Mouse (Mus musculus): ENCODE measurements around the gene Tmem253. TPM values are rescaled to one million over a fixed set of nuclear protein-coding genes. Genes with fewer than 3 reads are reported as not detected.

Gene Tmem253
- total RNA-seq, 2 experiments from 2014 or later: 0.34 to 1.4 TPM

DNA sequence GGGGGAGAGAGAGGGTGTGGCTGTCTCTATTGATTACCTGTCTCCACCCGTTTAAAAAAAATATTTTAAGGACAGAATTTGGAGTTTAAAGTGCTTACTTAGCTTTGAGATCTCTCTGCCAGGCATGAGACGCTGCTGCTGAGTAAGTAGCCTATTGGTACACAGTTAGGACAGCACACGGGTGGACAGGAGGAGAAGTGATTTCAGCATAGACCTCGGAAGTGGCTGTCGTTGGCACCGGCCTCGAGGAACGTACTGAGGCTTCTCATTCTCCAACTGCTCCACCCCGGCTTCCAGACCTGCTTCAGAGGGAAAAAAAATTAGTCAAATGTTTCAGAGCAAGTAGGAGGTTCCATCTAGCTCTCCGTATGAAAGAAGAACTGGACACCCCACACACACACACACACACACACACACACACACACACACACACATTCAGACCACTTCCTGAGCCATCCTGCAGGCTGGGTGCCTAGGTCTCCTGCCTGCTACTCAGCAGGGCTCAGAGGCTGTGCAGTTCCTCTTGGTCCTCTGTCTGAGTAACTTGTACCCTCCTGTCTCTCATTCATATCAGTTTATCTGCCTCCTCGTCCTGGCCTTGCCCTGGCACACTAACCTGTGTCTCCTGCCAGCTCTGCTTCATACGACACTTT lies 20.1 kb upstream of the Tmem253 start:
- Histone ChIP-seq H3K27ac (no peak overlapping the region), H3K4me3 (no peak overlapping the region)
- TF ChIP-seq CTCF (conservative IDR thresholded peaks at IDR 0.05): no peak
- no peak for DNase-seq (ENCODE audit: low spot score in 2 of 2)

DNA sequence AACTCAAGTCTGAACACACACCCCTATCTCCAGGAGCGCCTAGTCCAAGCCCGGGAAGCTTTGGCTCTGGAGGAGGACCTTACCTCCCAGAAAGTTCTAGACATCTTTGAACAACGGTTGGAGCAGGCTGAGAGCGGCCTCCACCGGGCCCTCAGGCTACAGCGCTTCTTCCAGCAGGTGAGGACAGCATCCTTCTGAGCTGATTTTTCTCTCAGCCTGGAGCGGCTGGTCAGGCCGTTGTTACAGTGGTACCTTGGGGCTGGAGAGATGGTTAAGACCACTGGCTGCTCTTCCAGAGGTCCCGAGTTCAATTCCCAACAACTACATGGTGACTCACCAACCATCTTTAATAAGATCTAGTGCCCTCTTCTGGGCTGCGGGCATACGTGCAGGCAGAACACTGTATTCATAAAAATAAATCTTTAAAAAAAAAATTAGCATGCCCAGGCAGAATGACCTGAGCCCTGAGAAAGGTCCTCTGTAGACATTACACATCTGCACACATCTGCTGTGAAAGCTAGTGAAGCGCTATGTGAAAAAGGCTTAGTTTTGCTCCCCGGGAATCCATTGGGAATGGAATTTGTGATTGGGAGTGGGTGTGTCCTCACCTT lies 19.1 kb upstream of the Tmem253 start:
- TF ChIP-seq CTCF (conservative IDR thresholded peaks at IDR 0.05): peak; percentile 80
- H3K27ac ChIP-seq: no peak overlapping the region
- no peak overlapping the region for H3K4me3 ChIP-seq
- DNase-seq (ENCODE audit: low spot score in 2 of 2): no peak

GRCm38 (mm10) chr14:51996866-51997265 lies 18.6 kb upstream of the Tmem253 start:
- no peak overlapping the region for H3K4me3 ChIP-seq
- TF ChIP-seq CTCF (conservative IDR thresholded peaks at IDR 0.05): no peak
- H3K27ac ChIP-seq: no peak overlapping the region
- no peak for DNase-seq (ENCODE audit: low spot score in 2 of 2)

GRCm38 (mm10) chr14:51997483-51997882 lies 18.0 kb upstream of the Tmem253 start:
- H3K4me3 ChIP-seq: no peak overlapping the region
- H3K27ac ChIP-seq: no peak overlapping the region
- no peak for DNase-seq (ENCODE audit: low spot score in 2 of 2)
- no peak for TF ChIP-seq CTCF (conservative IDR thresholded peaks at IDR 0.05)

- peak overlapping the region; percentile 62 for H3K4me3 ChIP-seq
- no peak for TF ChIP-seq CTCF (conservative IDR thresholded peaks at IDR 0.05)
- peak overlapping the region; percentile 93 for H3K27ac ChIP-seq
- DNase-seq (ENCODE audit: low spot score in 2 of 2): peak; percentile 67 to 90
Measured at GRCm38 (mm10) chr14:52003981-52004495, 11.4 kb upstream of the Tmem253 start.

GRCm38 (mm10) chr14:52005141-52005540 lies 10.3 kb upstream of the Tmem253 start:
- DNase-seq (ENCODE audit: low spot score in 2 of 2): no peak
- Histone ChIP-seq H3K4me3 (no peak overlapping the region), H3K27ac (peak overlapping the region; percentile 93)
- no peak for TF ChIP-seq CTCF (conservative IDR thresholded peaks at IDR 0.05)

DNA sequence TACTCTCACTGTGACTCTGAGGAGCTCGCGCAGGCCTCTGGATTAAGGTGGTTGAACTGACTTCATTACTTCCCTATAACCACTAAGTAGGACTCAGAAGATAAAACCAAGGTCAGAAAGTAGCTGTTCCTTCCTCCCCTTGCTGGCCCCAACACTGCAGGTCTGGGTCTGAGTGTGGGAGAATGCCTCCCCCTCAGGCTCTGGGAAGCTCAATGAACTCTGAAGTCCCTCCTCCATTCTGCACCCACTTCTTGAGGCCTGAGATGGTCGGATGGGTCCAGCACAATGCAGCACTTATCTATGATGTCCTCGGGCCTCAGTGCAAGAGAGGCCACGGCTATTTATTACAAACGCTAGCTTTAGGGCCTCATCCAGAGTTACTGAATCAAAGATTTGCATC lies 9.8 kb upstream of the Tmem253 start:
- Histone ChIP-seq H3K27ac (no peak overlapping the region), H3K4me3 (no peak overlapping the region)
- TF ChIP-seq CTCF (conservative IDR thresholded peaks at IDR 0.05): no peak
- DNase-seq (ENCODE audit: low spot score in 2 of 2): no peak

DNA sequence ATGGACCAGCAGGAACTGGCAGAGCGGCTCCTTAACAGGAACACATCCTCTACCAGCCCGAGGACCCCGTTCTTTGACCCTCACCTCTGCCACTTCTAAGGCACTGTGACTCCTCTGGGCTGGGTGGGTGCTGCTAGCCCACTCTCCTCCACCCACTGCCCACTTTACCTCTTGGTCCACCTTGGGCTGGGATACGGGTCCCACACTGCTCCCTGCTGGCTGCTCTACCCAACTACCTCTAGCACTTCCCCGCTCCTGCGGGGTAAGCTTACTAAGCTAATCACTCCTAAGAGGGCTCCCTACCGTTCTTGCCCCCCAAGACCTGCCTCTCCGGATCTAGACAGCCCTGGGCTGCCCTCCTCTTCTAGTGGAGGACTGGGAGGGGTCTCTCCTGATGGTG lies 9.2 kb upstream of the Tmem253 start:
- H3K27ac ChIP-seq: no peak overlapping the region
- peak; percentile 69 for TF ChIP-seq CTCF (conservative IDR thresholded peaks at IDR 0.05)
- H3K4me3 ChIP-seq: no peak overlapping the region
- no peak for DNase-seq (ENCODE audit: low spot score in 2 of 2)

GRCm38 (mm10) chr14:52006771-52007170 lies 8.7 kb upstream of the Tmem253 start:
- no peak for TF ChIP-seq CTCF (conservative IDR thresholded peaks at IDR 0.05)
- H3K4me3 ChIP-seq: no peak overlapping the region
- H3K27ac ChIP-seq: no peak overlapping the region
- no peak for DNase-seq (ENCODE audit: low spot score in 2 of 2)

DNA sequence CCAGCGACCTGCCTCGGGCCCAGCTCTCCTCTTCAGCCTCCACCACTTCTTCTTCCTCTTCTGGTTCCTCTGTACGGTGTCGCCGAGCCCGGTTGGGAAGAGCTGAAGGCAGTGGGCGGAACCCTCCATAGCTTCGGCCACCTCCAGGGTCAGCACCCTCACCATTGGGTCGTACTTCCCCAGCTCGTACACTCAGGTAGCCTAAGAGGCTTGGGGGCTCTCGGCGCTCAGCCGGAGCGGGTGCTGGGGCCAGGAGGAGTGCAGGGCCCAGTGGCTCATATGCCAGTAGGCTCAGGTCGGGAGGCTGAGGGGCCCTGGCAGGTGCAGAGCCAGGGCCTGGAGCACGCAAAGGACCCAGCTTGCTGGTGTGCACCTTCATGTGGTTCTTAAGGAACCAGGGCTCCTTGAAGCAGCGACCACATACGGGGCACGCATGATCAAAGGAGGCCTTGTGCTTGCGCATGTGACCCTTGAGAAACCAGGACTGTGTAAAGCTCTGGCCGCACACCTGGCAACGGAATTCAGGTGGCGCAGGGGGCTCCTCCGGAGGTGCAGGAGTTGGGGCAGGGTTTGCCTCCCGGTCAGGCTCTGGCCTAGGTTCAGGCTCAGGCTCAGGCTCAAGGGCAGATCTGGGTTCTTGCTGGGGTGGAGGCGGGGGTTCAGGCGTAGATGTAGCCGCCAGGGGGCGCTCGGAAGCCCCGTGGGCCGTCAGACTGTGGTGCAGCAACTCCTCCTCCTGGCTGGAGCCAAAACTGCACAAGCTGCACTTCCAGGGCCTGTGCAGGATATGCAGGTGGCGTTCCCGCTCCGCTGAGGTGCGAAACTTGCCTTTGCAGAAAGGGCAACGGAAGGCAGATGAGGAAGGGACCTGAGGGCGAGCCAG lies 6.9 kb upstream of the Tmem253 start:
- DNase-seq (ENCODE audit: low spot score in 2 of 2): peak; percentile 87 to 94
- TF ChIP-seq CTCF (conservative IDR thresholded peaks at IDR 0.05): peak; percentile 99
- H3K27ac ChIP-seq: peak overlapping the region; percentile 81
- H3K4me3 ChIP-seq: peak overlapping the region; percentile 41

- no peak for DNase-seq (ENCODE audit: low spot score in 2 of 2)
Measured at GRCm38 (mm10) chr14:52009361-52009760, 6.1 kb upstream of the Tmem253 start.

GRCm38 (mm10) chr14:52009841-52010240 lies 5.6 kb upstream of the Tmem253 start:
- no peak for TF ChIP-seq CTCF (conservative IDR thresholded peaks at IDR 0.05)
- no peak overlapping the region; the same call in 1 of the 2 replicates for H3K4me3 ChIP-seq
- DNase-seq (ENCODE audit: low spot score in 2 of 2): no peak
- H3K27ac ChIP-seq: peak overlapping the region; percentile 81

More at GRCm38 (mm10) chr14:52009361-52009760, 6.1 kb upstream of the Tmem253 start:
- Histone ChIP-seq H3K27ac (peak overlapping the region; percentile 81), H3K4me3 (peak overlapping the region; percentile 41)
- TF ChIP-seq CTCF (conservative IDR thresholded peaks at IDR 0.05): no peak
